Mouse (Mus musculus) left cerebral cortex, adult 8-10 months (tissue): ENCODE data around the gene Pigx. TPM values are rescaled to one million over a fixed set of nuclear protein-coding genes. Genes with fewer than 3 reads are reported as not detected.

Experiments
- DNase-seq, 2 experiments: peaks; one replicate each; pipeline ENCODE4 v3.0.0; 2022; ENCODE audit warnings: low spot score in 2 of 2
- total RNA-seq, 4 experiments: library from RNA; stranded (reverse); gene quantifications; 2 replicates each; pipeline ENCODE4 v1.2.4; 2022

The Pigx gene
- 10 to 100 TPM; 24.1 to 27.8 (median 24.8) TPM for total RNA-seq

DNA sequence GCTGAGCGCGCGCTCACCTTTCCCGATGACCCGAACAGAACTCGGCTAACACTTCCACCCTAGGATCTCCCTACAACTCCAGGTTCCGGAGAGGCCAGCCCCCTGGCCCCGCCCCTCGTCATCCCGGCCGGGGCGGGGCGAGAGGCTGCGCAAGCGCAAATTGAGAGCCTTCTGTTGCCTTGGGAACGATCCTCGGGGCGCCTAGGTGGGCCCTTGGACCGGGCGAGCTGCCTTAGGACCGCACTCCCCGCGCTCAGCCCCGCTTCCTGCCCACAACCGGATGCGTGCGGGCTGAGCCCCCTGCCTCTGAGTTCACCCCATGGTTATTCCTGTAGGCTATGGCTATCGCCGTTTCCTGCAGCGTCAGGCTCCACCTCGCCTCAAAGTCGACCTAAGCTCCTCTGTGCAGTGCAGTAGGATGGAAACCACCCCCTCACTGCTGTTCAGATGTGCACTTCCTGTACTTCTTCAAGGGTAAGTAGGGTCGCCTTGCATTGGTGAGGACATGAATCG, at the start of gene Pigx, which contains the start of gene Cep19:
Pigx (minus strand) TSS at position 103 of the 513 bp plus-strand sequence.
Cep19 (plus strand) TSS at position 163 of the 513 bp plus-strand sequence.
- DNase-seq = peak; percentile 73 to 89

GRCm38 (mm10) chr16:32147589-32148207, 48.2 kb upstream of the Pigx start:
- no peak for DNase-seq

DNA sequence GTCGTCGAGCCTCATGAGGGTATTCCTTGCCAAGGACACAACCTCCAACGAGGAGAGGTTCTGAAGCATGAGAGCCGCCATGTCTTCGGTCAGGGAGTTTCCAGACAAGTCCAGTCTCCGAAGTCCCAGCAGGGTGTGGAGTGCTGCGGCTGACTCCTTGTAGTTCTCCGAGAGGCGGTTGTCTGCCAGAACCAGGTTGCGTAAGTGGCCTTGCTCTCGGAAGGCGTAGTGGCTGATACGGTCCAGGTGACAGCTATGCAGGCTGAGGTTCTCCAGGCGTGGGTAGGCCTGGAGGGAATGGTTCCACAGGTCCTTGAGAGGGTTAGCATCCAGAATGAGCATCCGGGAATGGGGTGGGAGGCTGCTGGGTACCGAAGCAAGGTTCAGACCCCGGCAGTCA, 45.1 kb upstream of the Pigx start:
- DNase-seq = no peak

GRCm38 (mm10) chr16:32143766-32144165, 44.2 kb upstream of the Pigx start:
- DNase-seq = no peak

GRCm38 (mm10) chr16:32138954-32139353, 39.4 kb upstream of the Pigx start:
- DNase-seq = peak in 1 of 2 experiments; percentile 52

DNA sequence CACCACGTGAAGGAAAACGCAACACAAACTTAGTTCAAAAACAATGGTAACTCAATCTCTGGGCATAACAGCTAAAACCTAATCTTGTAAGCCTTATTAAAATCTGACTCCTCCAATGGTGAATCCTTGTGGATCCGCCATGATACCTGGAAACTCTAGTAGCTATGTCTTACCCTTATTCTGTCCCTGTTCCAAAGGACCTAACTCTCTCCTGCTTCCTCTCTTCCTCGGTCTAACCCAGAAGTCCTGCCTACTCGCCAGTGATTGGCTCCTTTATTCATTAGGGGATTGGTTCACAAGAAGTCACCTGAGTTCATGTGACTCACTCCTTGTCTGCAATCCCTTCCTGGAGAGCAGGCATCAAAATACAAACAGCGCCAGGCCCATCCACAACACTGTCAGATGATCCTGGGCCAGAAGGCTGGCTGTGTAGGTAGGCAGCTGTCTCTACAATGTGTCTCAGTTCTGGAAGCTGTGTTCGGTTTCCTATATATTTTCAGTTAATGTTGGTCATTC, 36.4 kb upstream of the Pigx start:
- DNase-seq = no peak

DNA sequence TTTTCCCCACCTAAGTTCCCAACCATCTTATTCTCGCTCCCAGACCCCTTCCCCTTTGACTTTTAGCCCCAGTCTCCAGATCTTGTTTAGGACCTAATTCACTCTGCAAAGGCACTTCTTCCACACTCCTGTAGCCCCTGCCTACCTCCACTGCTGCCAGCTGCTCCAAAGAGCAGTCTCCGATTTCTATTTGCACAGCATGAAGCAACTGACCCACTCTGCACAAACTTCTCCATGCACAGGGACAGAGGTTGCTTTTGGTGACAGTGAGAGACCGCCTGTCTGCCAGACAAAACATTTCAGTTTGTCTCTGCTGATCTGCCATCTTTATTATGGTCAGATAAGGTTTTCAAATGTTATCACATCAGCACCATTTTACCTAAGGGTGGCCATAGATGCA, 33.6 kb upstream of the Pigx start:
- no peak for DNase-seq

GRCm38 (mm10) chr16:32130190-32130826, 30.8 kb upstream of the Pigx start:
- no peak for DNase-seq

GRCm38 (mm10) chr16:32129449-32130189, 30.1 kb upstream of the Pigx start:
- no peak for DNase-seq

DNA sequence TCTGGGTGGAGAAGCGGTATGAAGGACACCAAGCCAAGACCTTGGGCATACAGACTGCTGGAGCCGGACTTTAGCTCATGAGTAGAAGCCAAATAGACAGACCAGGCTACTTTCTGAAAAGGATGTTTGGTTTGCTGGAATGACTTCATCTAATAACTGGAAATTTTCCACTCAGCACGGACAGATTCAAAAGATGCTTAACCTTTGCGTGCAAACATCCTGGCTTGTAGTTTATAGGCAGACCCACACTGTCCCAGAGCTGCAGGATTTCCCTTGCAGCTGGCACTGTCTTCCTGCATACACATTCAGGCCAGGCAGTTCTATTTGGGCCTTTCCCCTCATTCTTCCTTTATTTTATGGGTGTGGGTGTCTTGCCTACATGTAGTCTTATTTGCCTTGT, 27.5 kb upstream of the Pigx start:
- DNase-seq = no peak

DNA sequence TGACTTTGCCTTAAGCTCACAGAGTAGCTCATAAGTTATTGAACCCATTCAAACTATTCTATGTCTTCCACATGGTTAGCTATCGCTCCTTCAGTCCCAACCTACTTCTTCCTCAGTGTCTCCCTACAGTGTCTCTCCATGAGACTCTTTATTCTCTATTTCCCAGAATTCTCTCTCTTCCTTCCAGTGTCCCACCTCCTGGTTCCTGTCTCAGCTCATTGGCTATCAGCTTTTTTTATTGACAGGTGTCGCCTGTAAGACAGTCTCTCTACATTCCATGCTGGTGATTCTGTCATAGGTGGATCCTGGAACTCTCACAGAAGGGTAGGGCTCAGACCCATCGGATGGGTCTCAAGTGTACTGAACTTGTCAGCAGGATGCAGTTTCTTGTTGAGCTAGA, 25.8 kb upstream of the Pigx start:
- no peak for DNase-seq

GRCm38 (mm10) chr16:32124444-32125335, 25.1 kb upstream of the Pigx start:
- DNase-seq = no peak

GRCm38 (mm10) chr16:32124020-32124419, 24.5 kb upstream of the Pigx start:
- DNase-seq = no peak

GRCm38 (mm10) chr16:32120454-32120853, 20.9 kb upstream of the Pigx start:
- no peak for DNase-seq

- DNase-seq = no peak
Observed at GRCm38 (mm10) chr16:32116186-32116585, 16.6 kb upstream of the Pigx start.

DNA sequence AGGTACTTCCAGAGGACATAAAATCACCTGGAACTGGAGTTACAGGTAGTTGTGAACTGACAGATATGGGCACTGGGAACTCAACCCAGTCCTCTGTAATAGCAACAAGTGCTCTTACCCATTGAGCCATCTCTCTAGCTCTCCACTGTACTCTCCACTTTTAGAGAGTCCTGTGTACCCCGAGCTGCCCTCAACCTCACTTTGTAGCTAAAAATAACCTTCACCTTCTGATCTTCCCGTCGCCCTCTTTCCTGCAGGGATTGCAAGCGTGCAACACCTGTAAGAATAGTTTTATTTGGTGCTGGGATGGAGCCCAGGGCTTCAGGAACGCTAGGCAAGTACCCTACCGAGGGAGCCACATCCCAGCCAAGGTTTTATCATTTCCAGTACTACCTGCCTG, 16.2 kb upstream of the Pigx start:
- no peak for DNase-seq

GRCm38 (mm10) chr16:32114968-32115695, 15.6 kb upstream of the Pigx start:
- peak in 1 of 2 experiments; percentile 82 for DNase-seq

- no peak for DNase-seq
Observed at GRCm38 (mm10) chr16:32114406-32114805, 14.9 kb upstream of the Pigx start.

DNA sequence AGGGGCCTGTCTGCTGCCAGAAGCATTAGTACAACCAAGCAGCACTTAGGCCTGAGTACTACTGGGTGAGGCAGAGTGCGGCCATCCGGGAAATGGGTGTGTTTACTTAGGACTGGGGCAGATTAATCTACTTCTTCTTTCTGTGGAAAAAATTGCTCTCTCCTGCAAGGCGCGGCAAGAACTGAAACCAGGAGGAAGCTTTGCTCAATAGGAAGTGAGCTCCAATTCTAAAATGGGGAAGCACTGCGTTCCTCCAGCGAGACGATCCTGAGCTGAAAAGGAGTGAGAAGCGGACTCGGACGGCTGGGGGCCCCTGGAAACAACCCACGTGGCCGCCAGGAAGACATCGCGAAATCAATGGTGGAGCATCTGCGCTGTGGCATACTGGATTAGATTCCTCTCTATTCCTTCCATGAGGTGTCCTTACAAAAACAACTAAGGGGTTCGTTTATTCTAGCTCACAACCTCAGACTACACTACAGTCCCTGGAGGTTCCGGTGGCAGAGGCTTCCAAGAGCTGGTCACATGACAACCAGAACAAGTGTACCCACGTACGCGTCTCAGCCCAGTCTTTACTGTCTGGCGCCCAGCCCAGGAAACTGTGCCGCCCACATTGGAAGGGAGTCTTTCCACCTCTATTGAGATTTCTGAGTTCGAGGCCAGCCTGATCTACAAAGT, 14.1 kb upstream of the Pigx start:
- peak in 1 of 2 experiments; percentile 39 for DNase-seq
